Mouse (Mus musculus): ENCODE measurements around the gene Ros1.

DNA sequence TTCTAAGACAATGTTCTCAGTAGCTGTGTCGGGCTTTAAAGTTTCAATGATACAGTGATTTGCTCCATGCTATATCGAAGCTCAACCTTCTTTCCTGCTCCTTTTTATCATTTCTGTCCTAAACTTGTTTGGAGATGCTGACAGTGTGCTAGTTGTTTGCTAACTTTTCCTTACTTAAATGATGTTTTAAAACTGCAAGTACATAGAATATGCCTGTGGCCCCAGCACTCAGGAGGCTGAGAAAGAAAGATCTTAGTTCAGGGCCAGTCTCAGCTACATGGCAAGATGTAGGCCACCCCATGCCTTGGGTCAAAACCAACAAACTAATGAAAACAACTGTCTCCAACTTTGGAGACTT, 171.0 kb downstream of the Ros1 start:
- TF ChIP-seq CTCF (IDR thresholded peaks at IDR 0.05; ENCODE audit: low read depth): no peak
- TF ChIP-seq EP300 (optimal IDR thresholded peaks at IDR 0.05): no peak
